Mouse (Mus musculus) kidney, adult 11 months (tissue): Measurements from ENCODE around the gene Fank1.

Source experiments
- DNase-seq: peaks from one replicate; pipeline ENCODE4 v3.0.0; 2022

Gene Fank1

GRCm38 (mm10) chr7:133909833-133910375 is 133.2 kb downstream of the Fank1 start:
- DNase-seq = no peak

GRCm38 (mm10) chr7:133911881-133912280 is 135.2 kb downstream of the Fank1 start:
- no peak for DNase-seq

- no peak for DNase-seq
These were observed 139.6 kb downstream of the Fank1 start for GRCm38 (mm10) chr7:133916230-133916629.

- DNase-seq = no peak
These were observed 142.6 kb downstream of the Fank1 start for GRCm38 (mm10) chr7:133919306-133919705.

GRCm38 (mm10) chr7:133919918-133920317 is 143.3 kb downstream of the Fank1 start:
- DNase-seq = no peak

- DNase-seq = no peak
These were observed 144.1 kb downstream of the Fank1 start for GRCm38 (mm10) chr7:133920724-133921123.

- no peak for DNase-seq
These were observed 144.6 kb downstream of the Fank1 start for GRCm38 (mm10) chr7:133921291-133921690.

GRCm38 (mm10) chr7:133923994-133924393 is 147.3 kb downstream of the Fank1 start:
- no peak for DNase-seq

- DNase-seq = no peak
These were observed 149.1 kb downstream of the Fank1 start for GRCm38 (mm10) chr7:133925771-133926170.

GRCm38 (mm10) chr7:133928981-133929380 is 152.3 kb downstream of the Fank1 start:
- no peak for DNase-seq
